Mouse (Mus musculus): ENCODE data around the gene Pvalb. TPM values are rescaled to one million over a fixed set of nuclear protein-coding genes. Genes with fewer than 3 reads are reported as not detected.
A peak's percentile ranks its signal among the peaks of the same experiment; 100 is the strongest.

Pvalb gene
- polyA plus RNA-seq, 1 experiment from 2014 or later, result not detected

DNA sequence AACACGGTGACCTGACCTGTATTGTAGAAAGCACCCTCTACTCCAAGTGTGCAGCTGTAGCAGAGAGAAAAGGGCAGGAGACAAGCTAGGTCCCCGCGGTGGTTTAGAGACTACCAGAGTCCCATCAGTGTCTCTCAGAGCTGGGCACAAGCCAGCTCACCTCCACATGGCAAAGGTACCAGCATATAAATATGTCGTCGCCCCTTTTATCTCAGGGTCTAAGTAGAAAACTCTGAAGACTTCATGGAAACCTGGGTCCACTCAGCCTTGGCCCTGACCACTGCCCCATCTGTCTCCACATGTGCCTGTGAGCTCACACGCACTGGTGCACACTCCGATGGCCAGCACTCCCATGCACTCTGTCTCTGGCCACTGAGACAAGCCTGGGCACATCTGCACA lies 16.6 kb downstream of the Pvalb start:
- Histone ChIP-seq H3K4me2 (replicated peaks; ENCODE audit: low read depth) (no peak overlapping the region), H3K4me1 (replicated peaks; ENCODE audit: control insufficient read depth, insufficient read depth) (no peaks in the 10 kb centered on the region), H3K9ac (ENCODE audit: low read length) (no peak overlapping the region), H3K9me3 (ENCODE audit: control insufficient read depth, low read length) (no peaks in the 10 kb centered on the region), H3K27me3 (ENCODE audit: control insufficient read depth, insufficient read depth, low read length) (no peaks in the 10 kb centered on the region), H3K4me3 (ENCODE audit: low read depth, low read length) (no peak overlapping the region), H3K36me3 (ENCODE audit: control insufficient read depth, insufficient read depth, low read length) (no peaks in the 10 kb centered on the region), H3K27ac (replicated peaks) (no peak overlapping the region)
- ATAC-seq (ENCODE audit: low FRiP score, low TSS enrichment), result no peak
- TF ChIP-seq CTCF (IDR thresholded peaks at IDR 0.05; ENCODE audit: low read depth) (no peak), EP300 (optimal IDR thresholded peaks at IDR 0.05) (no peak)
- no peak for DNase-seq (ENCODE audit: low spot score)
- WGBS, result 88% methylated on average over 7 of the region's 7 CpGs

- Histone ChIP-seq H3K4me3 (ENCODE audit: low read depth, low read length) (no peak overlapping the region), H3K4me2 (replicated peaks; ENCODE audit: low read depth) (no peak overlapping the region), H3K9ac (ENCODE audit: low read length) (no peak overlapping the region), H3K9me3 (ENCODE audit: control insufficient read depth, low read length) (no peaks in the 10 kb centered on the region), H3K4me1 (replicated peaks; ENCODE audit: control insufficient read depth, insufficient read depth) (no peaks in the 10 kb centered on the region), H3K27ac (replicated peaks) (no peak overlapping the region), H3K36me3 (ENCODE audit: control insufficient read depth, insufficient read depth, low read length) (no peaks in the 10 kb centered on the region), H3K27me3 (ENCODE audit: control insufficient read depth, insufficient read depth, low read length) (no peaks in the 10 kb centered on the region)
- 86% methylated on average over 3 of the region's 3 CpGs for WGBS
- TF ChIP-seq EP300 (optimal IDR thresholded peaks at IDR 0.05) (no peak), CTCF (IDR thresholded peaks at IDR 0.05; ENCODE audit: low read depth) (no peak)
- DNase-seq (ENCODE audit: low spot score) (no peak), ATAC-seq (ENCODE audit: low FRiP score, low TSS enrichment) (no peak)
Measured at GRCm38 (mm10) chr15:78188546-78188945, 17.7 kb downstream of the Pvalb start.

- Histone ChIP-seq H3K4me2 (replicated peaks; ENCODE audit: low read depth) (no peak overlapping the region), H3K36me3 (ENCODE audit: control insufficient read depth, insufficient read depth, low read length) (no peaks in the 10 kb centered on the region), H3K4me1 (replicated peaks; ENCODE audit: control insufficient read depth, insufficient read depth) (no peaks in the 10 kb centered on the region), H3K27ac (replicated peaks) (no peak overlapping the region), H3K27me3 (ENCODE audit: control insufficient read depth, insufficient read depth, low read length) (no peaks in the 10 kb centered on the region), H3K9ac (ENCODE audit: low read length) (no peak overlapping the region), H3K9me3 (ENCODE audit: control insufficient read depth, low read length) (no peaks in the 10 kb centered on the region), H3K4me3 (ENCODE audit: low read depth, low read length) (no peak overlapping the region)
- WGBS, result 54% methylated on average over 5 of the region's 5 CpGs
- no peak for ATAC-seq (ENCODE audit: low FRiP score, low TSS enrichment)
- DNase-seq (ENCODE audit: low spot score), result no peak
- TF ChIP-seq EP300 (optimal IDR thresholded peaks at IDR 0.05) (no peak), CTCF (IDR thresholded peaks at IDR 0.05; ENCODE audit: low read depth) (no peak)
Measured at GRCm38 (mm10) chr15:78186906-78187305, 19.3 kb downstream of the Pvalb start.

GRCm38 (mm10) chr15:78185609-78186008 lies 20.6 kb downstream of the Pvalb start:
- ATAC-seq (ENCODE audit: low FRiP score, low TSS enrichment) (no peak), DNase-seq (ENCODE audit: low spot score) (no peak)
- Histone ChIP-seq H3K4me1 (replicated peaks; ENCODE audit: control insufficient read depth, insufficient read depth) (no peaks in the 10 kb centered on the region), H3K36me3 (ENCODE audit: control insufficient read depth, insufficient read depth, low read length) (no peaks in the 10 kb centered on the region), H3K4me2 (replicated peaks; ENCODE audit: low read depth) (no peak overlapping the region), H3K27me3 (ENCODE audit: control insufficient read depth, insufficient read depth, low read length) (no peaks in the 10 kb centered on the region), H3K27ac (replicated peaks) (no peak overlapping the region), H3K9me3 (ENCODE audit: control insufficient read depth, low read length) (no peaks in the 10 kb centered on the region), H3K9ac (ENCODE audit: low read length) (no peak overlapping the region), H3K4me3 (ENCODE audit: low read depth, low read length) (no peak overlapping the region)
- 87% methylated on average over 4 of the region's 4 CpGs for WGBS
- TF ChIP-seq CTCF (IDR thresholded peaks at IDR 0.05; ENCODE audit: low read depth) (no peak), EP300 (optimal IDR thresholded peaks at IDR 0.05) (no peak)

GRCm38 (mm10) chr15:78184855-78185254 lies 21.3 kb downstream of the Pvalb start:
- Histone ChIP-seq H3K27ac (replicated peaks) (no peak overlapping the region), H3K36me3 (ENCODE audit: control insufficient read depth, insufficient read depth, low read length) (no peaks in the 10 kb centered on the region), H3K4me2 (replicated peaks; ENCODE audit: low read depth) (no peak overlapping the region), H3K9me3 (ENCODE audit: control insufficient read depth, low read length) (no peaks in the 10 kb centered on the region), H3K4me1 (replicated peaks; ENCODE audit: control insufficient read depth, insufficient read depth) (no peaks in the 10 kb centered on the region), H3K4me3 (ENCODE audit: low read depth, low read length) (no peak overlapping the region), H3K9ac (ENCODE audit: low read length) (no peak overlapping the region), H3K27me3 (ENCODE audit: control insufficient read depth, insufficient read depth, low read length) (no peaks in the 10 kb centered on the region)
- DNase-seq (ENCODE audit: low spot score) (peak; percentile 45), ATAC-seq (ENCODE audit: low FRiP score, low TSS enrichment) (peak; percentile 58; the same call in 1 of the 2 replicates)
- WGBS, result 2% methylated on average over 10 of the region's 10 CpGs
- no peak for TF ChIP-seq EP300 (optimal IDR thresholded peaks at IDR 0.05)
- TF ChIP-seq CTCF (IDR thresholded peaks at IDR 0.05; ENCODE audit: low read depth), result peak; percentile 73

DNA sequence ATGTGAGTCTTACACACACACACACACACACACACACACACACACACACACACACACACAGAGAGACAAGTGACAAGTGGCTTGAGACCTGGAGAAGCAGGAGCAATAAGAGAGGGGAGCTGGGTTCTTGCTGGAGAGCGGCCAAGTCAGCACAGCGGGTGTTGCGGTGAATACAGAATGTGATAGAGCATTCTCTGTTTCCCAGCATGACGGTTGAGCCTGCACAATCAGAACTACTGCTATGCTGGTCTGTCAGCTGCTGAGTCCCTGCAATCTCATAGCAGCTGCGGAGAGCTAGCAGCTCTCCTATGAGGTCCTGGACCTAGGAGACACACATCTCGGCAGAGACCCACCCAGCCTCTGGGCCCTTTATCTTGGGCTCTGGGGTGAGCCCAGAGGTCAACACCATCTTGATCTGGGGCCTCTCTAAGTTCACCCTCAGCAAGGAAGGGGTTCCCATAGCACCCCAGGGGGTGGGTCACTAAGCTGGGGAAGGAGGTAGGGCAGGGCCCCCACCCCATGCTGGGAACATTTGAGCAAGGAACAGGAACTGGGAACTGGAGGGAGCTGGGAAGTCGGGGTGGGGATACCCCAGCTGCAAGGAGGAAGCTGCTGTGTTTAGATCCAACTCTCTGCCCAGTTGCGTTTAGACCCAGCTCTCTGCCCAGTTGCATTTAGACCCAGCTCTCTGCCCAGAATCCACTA lies 24.3 kb downstream of the Pvalb start:
- DNase-seq (ENCODE audit: low spot score), result peak; percentile 23
- TF ChIP-seq CTCF (IDR thresholded peaks at IDR 0.05; ENCODE audit: low read depth) (no peak), EP300 (optimal IDR thresholded peaks at IDR 0.05) (no peak)

More for the DNA sequence above, 24.3 kb downstream of the Pvalb start:
- Histone ChIP-seq H3K4me2 (replicated peaks; ENCODE audit: low read depth) (no peak overlapping the region), H3K36me3 (ENCODE audit: control insufficient read depth, insufficient read depth, low read length) (no peaks in the 10 kb centered on the region), H3K9me3 (ENCODE audit: control insufficient read depth, low read length) (no peaks in the 10 kb centered on the region), H3K27ac (replicated peaks) (no peak overlapping the region), H3K27me3 (ENCODE audit: control insufficient read depth, insufficient read depth, low read length) (no peaks in the 10 kb centered on the region), H3K4me3 (ENCODE audit: low read depth, low read length) (no peak overlapping the region), H3K4me1 (replicated peaks; ENCODE audit: control insufficient read depth, insufficient read depth) (no peaks in the 10 kb centered on the region), H3K9ac (ENCODE audit: low read length) (no peak overlapping the region)
- ATAC-seq (ENCODE audit: low FRiP score, low TSS enrichment), result no peak
- WGBS, result 27% methylated on average over 8 of the region's 8 CpGs
